ENCODE assay signal across 14 mouse cellular contexts in the genomic region with DNA sequence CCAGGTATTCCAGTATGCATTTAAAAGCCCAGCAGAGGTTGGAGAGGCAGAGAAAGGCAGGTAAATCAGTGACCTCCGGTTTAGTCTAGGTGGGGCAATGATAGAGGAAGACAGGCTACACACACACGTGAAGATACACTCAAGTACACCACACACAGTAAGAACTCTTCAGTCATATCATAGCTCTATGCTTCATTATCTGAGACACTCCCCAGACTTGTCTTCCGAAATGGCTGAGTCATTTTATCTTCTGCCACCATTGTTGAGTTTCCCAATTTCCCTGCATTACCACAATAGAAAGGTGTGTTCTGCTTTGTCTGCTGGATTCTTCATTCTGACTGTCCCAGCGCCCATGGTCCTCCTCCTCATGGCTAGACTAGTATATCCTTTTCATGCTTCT.
"Had no signal": no experiment of that assay in that cellular context is flagged by ENCODE, and none has a peak within 500 bp of the region (broad histone marks: within the 10 kb centered on the region; RNA-seq: fewer than 3 reads in every experiment).

No protein-coding gene starts in this region.

- H3K9ac ChIP-seq: midbrain, embryonic 13.5 days; stomach, embryonic 15.5 days had no signal

- H3K27ac ChIP-seq: left cerebral cortex, adult 2 months; limb, embryonic 10.5 days; midbrain, embryonic 13.5 days; stomach, embryonic 15.5 days had no signal

- ATAC-seq: intestine, embryonic 16.5 days; lung, postnatal 0 days; midbrain, embryonic 13.5 days had no signal

- H3K27me3 ChIP-seq: midbrain, embryonic 13.5 days; stomach, embryonic 15.5 days had no signal

- H3K4me1 ChIP-seq: midbrain, embryonic 13.5 days; stomach, embryonic 15.5 days had no signal

- DNase-seq: kidney, adult 2 months; kidney, postnatal 25 days; lung, adult 2 months; lung, postnatal 4 days; right cerebral cortex, postnatal 4 days; spleen, adult 18-20 months; thymus, adult 2 months; thymus, postnatal 25 days had no signal

- H3K4me2 ChIP-seq: midbrain, embryonic 13.5 days; stomach, embryonic 15.5 days had no signal

- H3K4me3 ChIP-seq: left cerebral cortex, adult 2 months; limb, embryonic 10.5 days; midbrain, embryonic 13.5 days; stomach, embryonic 15.5 days had no signal

- H3K9me3 ChIP-seq: limb, embryonic 10.5 days; midbrain, embryonic 13.5 days; stomach, embryonic 15.5 days had no signal
